Mouse (Mus musculus) kidney, postnatal 0 days (tissue): ENCODE results near the gene Fam49a. TPM values are rescaled to one million over a fixed set of nuclear protein-coding genes. Genes with fewer than 3 reads are reported as not detected.

Source experiments
- ATAC-seq: fragments of 200-750 bp; cut with Nextera tagmentation; replicated peaks from 2 replicates; pipeline ENCODE4 v1.8.0; 2017; ENCODE audit warnings: low read depth, moderate number of reproducible peaks, moderate TSS enrichment, moderate library complexity; ENCODE audit not compliant: low FRiP score
- DNase-seq: peaks from one replicate; pipeline ENCODE4 v3.0.0-alpha.2; 2016; ENCODE audit warnings: low spot score
- H3K27ac ChIP-seq: fragments of 300-500 bp; sonication (generic); 2 replicates; pipeline ENCODE4 v1.5.1; 2014; ENCODE audit warnings: mild to moderate bottlenecking
- H3K27me3 ChIP-seq: fragments of 300-500 bp; sonication (generic); 2 replicates; pipeline ENCODE4 v1.6.1; 2014; ENCODE audit warnings: low read length, mixed read lengths; ENCODE audit not compliant: insufficient read depth
- H3K36me3 ChIP-seq: fragments of 300-500 bp; sonication (generic); 2 replicates; pipeline ENCODE4 v1.6.1; 2014; ENCODE audit warnings: low read length, mixed read lengths; ENCODE audit not compliant: insufficient read depth
- H3K4me1 ChIP-seq: fragments of 300-500 bp; sonication (generic); replicated peaks from 2 replicates; pipeline ENCODE4 v1.6.1; 2014; ENCODE audit warnings: antibody characterized with exemption, low read length, mixed read lengths; ENCODE audit not compliant: insufficient read depth
- H3K4me2 ChIP-seq: fragments of 300-500 bp; sonication (generic); 2 replicates; pipeline ENCODE4 v1.6.1; 2014; ENCODE audit warnings: mild to moderate bottlenecking, low read length, moderate library complexity, mixed read lengths
- H3K4me3 ChIP-seq: fragments of 300-500 bp; sonication (generic); replicated peaks from 2 replicates; pipeline ENCODE4 v1.5.1; 2014; ENCODE audit warnings: low read depth, low read length
- H3K9ac ChIP-seq: fragments of 300-500 bp; sonication (generic); 2 replicates; pipeline ENCODE4 v1.6.1; 2014; ENCODE audit warnings: low read depth, low read length
- H3K9me3 ChIP-seq: fragments of 300-500 bp; sonication (generic); replicated peaks from 2 replicates; pipeline ENCODE4 v1.6.1; 2016; ENCODE audit warnings: low read length, inconsistent platforms, mixed read lengths
- CTCF ChIP-seq: IDR thresholded peaks from 2 replicates; pipeline ENCODE4 v1.5.1; 2016; ENCODE audit warnings: antibody characterized with exemption, low read depth, mild to moderate bottlenecking, moderate library complexity
- whole genome bisulfite sequencing: fragments of 180-500 bp; shearing (Covaris S2); extraction: QIAGEN DNeasy Blood & Tissue Kit; methylation state at CpG from one replicate; pipeline ENCODE4 v1.1.7; 2014; 5-methylcytosine and 5-hydroxymethylcytosine counted together
- polyA plus RNA-seq: library from polyadenylated mRNA; unstranded; fragments of >200 nt; fragmentation: Nextera tagmentation; extraction: Ambion mirVana; gene quantifications from 2 replicates; pipeline ENCODE4 v1.2.1, GENCODE M21; 2015

Gene Fam49a
- polyA plus RNA-seq, 1 experiment from 2014 or later: 5.6 TPM

DNA sequence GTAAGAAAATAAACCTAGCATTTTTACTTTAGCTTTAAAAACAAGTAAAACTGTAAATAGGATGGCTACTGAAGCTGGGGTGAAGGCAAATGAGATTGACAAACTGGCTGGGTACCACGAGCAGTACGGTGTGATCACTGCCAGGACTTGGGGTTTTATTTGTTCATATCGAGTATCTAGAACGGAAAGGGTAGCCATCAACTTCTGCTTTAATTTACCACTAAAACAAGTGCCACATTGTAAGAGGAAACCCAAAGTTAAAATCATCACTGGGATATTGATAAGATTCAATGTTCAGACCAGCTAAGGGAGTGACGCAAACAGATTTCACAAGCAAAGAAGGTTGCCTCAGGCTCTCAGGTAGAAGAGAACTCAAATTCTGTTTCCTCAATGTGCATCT lies 98.0 kb downstream of the Fam49a start:
- ATAC-seq (no peak), DNase-seq (no peak)
- Histone ChIP-seq H3K9me3 (no peaks in the 10 kb centered on the region), H3K27ac (no peak overlapping the region), H3K9ac (no peak overlapping the region), H3K4me2 (no peak overlapping the region), H3K27me3 (no peaks in the 10 kb centered on the region), H3K4me1 (no peaks in the 10 kb centered on the region), H3K4me3 (no peak overlapping the region), H3K36me3 (0 out of 2 replicates have a peak, but pooled peaks cover 3% of the 10 kb centered on the region)
- 84% methylated on average over 5 of the region's 5 CpGs for WGBS
- no peak for TF ChIP-seq CTCF

DNA sequence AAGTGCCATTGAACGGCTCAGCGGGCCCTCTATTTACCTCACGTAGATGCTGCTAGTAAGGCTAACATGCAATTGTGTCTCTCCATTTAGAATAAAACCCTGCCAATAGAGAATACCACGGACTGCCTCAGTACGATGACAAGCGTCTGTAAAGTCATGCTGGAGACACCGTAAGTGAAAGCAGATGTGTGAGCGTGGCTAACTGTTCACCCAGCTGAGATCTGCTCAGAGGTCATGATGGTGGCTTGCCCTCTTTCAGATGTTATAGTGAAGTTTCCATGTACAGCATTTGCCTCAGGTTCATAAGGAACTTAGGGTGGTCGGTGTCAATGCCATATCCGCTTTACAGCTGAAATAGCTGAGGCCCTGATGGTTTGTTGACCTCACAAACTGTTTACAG lies 100.4 kb downstream of the Fam49a start:
- Histone ChIP-seq H3K4me2 (no peak overlapping the region), H3K27ac (no peak overlapping the region), H3K4me1 (no peaks in the 10 kb centered on the region), H3K9me3 (no peaks in the 10 kb centered on the region), H3K4me3 (no peak overlapping the region), H3K9ac (no peak overlapping the region), H3K36me3 (0 out of 2 replicates have a peak, but pooled peaks cover 3% of the 10 kb centered on the region), H3K27me3 (no peaks in the 10 kb centered on the region)
- WGBS: 91% methylated on average over 10 of the region's 10 CpGs
- no peak for TF ChIP-seq CTCF
- ATAC-seq (no peak), DNase-seq (no peak)

- no peak overlapping the region for H3K27ac ChIP-seq
- H3K27me3 ChIP-seq: no peaks in the 10 kb centered on the region
- H3K4me1 ChIP-seq: no peaks in the 10 kb centered on the region
- ATAC-seq (no peak), DNase-seq (no peak)
- WGBS: 59% methylated on average over 8 of the region's 8 CpGs
- H3K9me3 ChIP-seq: no peaks in the 10 kb centered on the region
- H3K4me2 ChIP-seq: no peak overlapping the region
- no peak for TF ChIP-seq CTCF
- H3K36me3 ChIP-seq: 0 out of 2 replicates have a peak, but pooled peaks cover 3% of the 10 kb centered on the region
- H3K4me3 ChIP-seq: no peak overlapping the region
- no peak overlapping the region for H3K9ac ChIP-seq
Measured at GRCm38 (mm10) chr12:12364201-12364600, 102.3 kb downstream of the Fam49a start.

DNA sequence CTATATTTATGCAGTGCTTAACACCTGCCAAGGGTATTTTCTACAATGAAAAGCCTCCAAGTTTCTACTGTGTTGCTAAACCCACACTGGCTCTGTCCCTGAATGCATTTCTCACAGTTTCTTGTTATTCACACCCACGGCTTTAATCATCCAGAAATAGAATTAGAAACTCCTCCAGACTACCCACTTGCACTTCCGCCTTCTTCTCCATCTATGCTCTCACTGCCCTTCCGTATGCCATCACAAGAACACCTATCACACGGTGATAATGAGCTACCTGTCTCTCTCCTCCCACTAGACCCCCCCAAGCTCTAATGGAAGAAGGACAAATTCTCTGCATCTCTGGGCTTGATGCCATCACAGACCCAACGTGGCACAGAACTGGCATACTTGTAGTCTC lies 105.5 kb downstream of the Fam49a start:
- Histone ChIP-seq H3K4me2 (no peak overlapping the region), H3K4me1 (no peaks in the 10 kb centered on the region), H3K9me3 (no peaks in the 10 kb centered on the region), H3K36me3 (no peaks in the 10 kb centered on the region), H3K9ac (no peak overlapping the region), H3K27ac (no peak overlapping the region), H3K27me3 (no peaks in the 10 kb centered on the region), H3K4me3 (no peak overlapping the region)
- TF ChIP-seq CTCF: no peak
- ATAC-seq (no peak), DNase-seq (no peak)
- WGBS: 88% methylated on average over 5 of the region's 5 CpGs

DNA sequence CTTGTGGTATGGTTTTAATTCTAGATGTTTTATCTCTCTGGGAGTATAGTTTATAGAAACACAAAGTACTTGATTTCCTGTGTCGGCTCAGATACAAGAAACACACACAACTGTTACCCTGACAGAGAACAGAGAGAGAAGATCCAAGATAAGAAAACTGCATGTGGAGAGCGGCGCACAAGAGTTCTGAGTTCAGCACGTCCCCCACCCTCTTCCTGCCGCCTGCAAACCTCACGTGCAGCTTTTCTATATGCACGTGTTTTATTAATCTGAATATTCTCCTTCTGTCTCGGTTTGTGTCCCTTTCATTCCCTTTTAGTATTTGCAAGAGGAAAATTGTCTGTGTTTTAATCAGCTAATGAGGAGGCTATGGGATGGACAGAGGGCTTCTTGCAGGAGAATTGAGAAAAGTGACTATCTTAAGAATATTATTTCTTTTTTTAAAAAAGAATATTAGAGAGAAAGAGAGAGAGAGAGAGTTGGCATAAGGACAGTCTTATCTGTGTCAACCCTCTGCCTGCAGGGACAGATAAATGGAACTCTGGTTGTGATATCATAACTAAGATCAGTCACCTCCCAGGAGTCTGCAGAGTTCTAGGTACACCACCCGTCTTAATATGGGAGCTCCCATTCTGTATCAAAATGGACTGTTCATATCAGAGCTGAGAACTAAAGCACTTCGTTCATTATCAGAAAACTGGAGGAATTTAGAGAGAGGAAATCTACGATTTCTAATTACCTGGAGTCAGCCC lies 111.3 kb downstream of the Fam49a start:
- DNase-seq: no peak
- H3K4me1 ChIP-seq: no peaks in the 10 kb centered on the region
- ATAC-seq: no peak
- WGBS: 76% methylated on average over 11 of the region's 11 CpGs
- H3K4me2 ChIP-seq: no peak overlapping the region
- no peaks in the 10 kb centered on the region for H3K27me3 ChIP-seq
- no peak overlapping the region for H3K27ac ChIP-seq
- no peaks in the 10 kb centered on the region for H3K9me3 ChIP-seq
- no peak overlapping the region for H3K9ac ChIP-seq
- no peaks in the 10 kb centered on the region for H3K36me3 ChIP-seq
- no peak for TF ChIP-seq CTCF
- H3K4me3 ChIP-seq: no peak overlapping the region

- no peaks in the 10 kb centered on the region for H3K27me3 ChIP-seq
- no peak overlapping the region for H3K27ac ChIP-seq
- ATAC-seq (no peak), DNase-seq (peak; percentile 57)
- no peaks in the 10 kb centered on the region for H3K4me1 ChIP-seq
- H3K4me2 ChIP-seq: no peak overlapping the region
- WGBS: 64% methylated on average over 2 of the region's 2 CpGs
- no peaks in the 10 kb centered on the region for H3K36me3 ChIP-seq
- no peak overlapping the region for H3K4me3 ChIP-seq
- TF ChIP-seq CTCF: no peak
- H3K9me3 ChIP-seq: no peaks in the 10 kb centered on the region
- H3K9ac ChIP-seq: no peak overlapping the region
Measured at GRCm38 (mm10) chr12:12379056-12379455, 117.1 kb downstream of the Fam49a start.

DNA sequence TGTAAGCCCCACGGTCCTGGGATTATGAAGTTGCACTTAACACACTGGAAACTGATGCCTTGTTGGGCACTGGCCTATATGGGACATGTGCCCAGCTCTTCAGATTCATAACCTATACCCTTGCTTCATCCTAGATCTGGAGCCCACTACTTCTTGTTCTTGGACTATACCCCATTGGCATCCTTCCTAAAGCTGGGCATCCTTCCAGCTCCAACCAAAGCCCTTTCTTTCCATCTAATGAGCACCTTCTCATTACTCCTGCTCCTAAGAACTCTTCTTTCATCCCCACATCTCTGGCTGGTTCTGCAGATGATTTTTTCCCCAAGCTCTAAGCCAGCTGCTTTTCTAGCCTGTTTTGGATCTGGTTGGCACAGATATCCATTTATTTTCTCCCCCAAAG lies 127.3 kb downstream of the Fam49a start:
- Histone ChIP-seq H3K9me3 (no peaks in the 10 kb centered on the region), H3K36me3 (no peaks in the 10 kb centered on the region), H3K27me3 (no peaks in the 10 kb centered on the region), H3K4me1 (no peaks in the 10 kb centered on the region), H3K9ac (no peak overlapping the region), H3K27ac (no peak overlapping the region), H3K4me2 (no peak overlapping the region), H3K4me3 (no peak overlapping the region)
- TF ChIP-seq CTCF: no peak
- 86% methylated on average over 1 of the region's 1 CpGs for WGBS
- DNase-seq (no peak), ATAC-seq (no peak)
